Mouse (Mus musculus): ENCODE measurements at regions not wholly inside any gene's neighbourhood (a gene's known extent, or its start where the extent isn't known, plus 50 kb on each side); places are given as distances from the start of the nearest gene placed in this dataset.

GRCm38 (mm10) chr8:56465091-56465490 lies 85.8 kb downstream of the Cep44 start:
- TF ChIP-seq CTCF (conservative IDR thresholded peaks at IDR 0.05; ENCODE audit: insufficient read depth, insufficient read length, low read depth, low read length) = no peak
- TF ChIP-seq POLR2A (IDR thresholded peaks at IDR 0.05; ENCODE audit: low read depth, low read length) = no peak
